Mouse (Mus musculus) liver, embryonic 12.5 days (tissue): ENCODE results near the gene Slc7a15. TPM values are rescaled to one million over a fixed set of nuclear protein-coding genes. Genes with fewer than 3 reads are reported as not detected.

Source experiments
- ATAC-seq: fragments of 200-750 bp; cut with Nextera tagmentation; 2 replicates; pipeline ENCODE4 v1.8.0; 2017; ENCODE audit warnings: moderate number of reproducible peaks, mild to moderate bottlenecking, moderate library complexity
- H3K27ac ChIP-seq: fragments of 300-500 bp; sonication (generic); 2 replicates; pipeline ENCODE4 v1.5.1; 2016; ENCODE audit warnings: mild to moderate bottlenecking
- H3K27me3 ChIP-seq: fragments of 300-500 bp; sonication (generic); replicated peaks from 2 replicates; pipeline ENCODE4 v1.6.1; 2016; ENCODE audit warnings: mild to moderate bottlenecking, moderate library complexity
- H3K36me3 ChIP-seq: fragments of 300-500 bp; sonication (generic); 2 replicates; pipeline ENCODE4 v1.6.1; 2016; ENCODE audit warnings: mild to moderate bottlenecking, moderate library complexity
- H3K4me1 ChIP-seq: fragments of 300-500 bp; sonication (generic); 2 replicates; pipeline ENCODE4 v1.6.1; 2016
- H3K4me2 ChIP-seq: fragments of 300-500 bp; sonication (generic); 2 replicates; pipeline ENCODE4 v1.6.1; 2016; ENCODE audit warnings: mild to moderate bottlenecking, moderate library complexity
- H3K4me3 ChIP-seq: fragments of 300-500 bp; sonication (generic); 2 replicates; pipeline ENCODE4 v1.5.1; 2016; ENCODE audit warnings: mild to moderate bottlenecking, moderate library complexity
- H3K9ac ChIP-seq: fragments of 300-500 bp; sonication (generic); 2 replicates; pipeline ENCODE4 v1.6.1; 2016; ENCODE audit warnings: mild to moderate bottlenecking, moderate library complexity
- H3K9me3 ChIP-seq: fragments of 300-500 bp; sonication (generic); replicated peaks from 2 replicates; pipeline ENCODE4 v1.6.1; 2016; ENCODE audit warnings: mild to moderate bottlenecking, moderate library complexity
- WGBS: fragments of 180-500 bp; shearing (Covaris S2); methylation state at CpG from one replicate; pipeline ENCODE4 v1.1.7; 2016; ENCODE audit not compliant: insufficient replicate concordance; 5-methylcytosine and 5-hydroxymethylcytosine counted together
- polyA plus RNA-seq: library from polyadenylated mRNA; unstranded; fragments of >200 nt; fragmentation: Nextera tagmentation; extraction: Ambion mirVana; gene quantifications from 2 replicates; pipeline ENCODE4 v1.2.1, GENCODE M21; 2016

The Slc7a15 gene
- polyA plus RNA-seq, 1 experiment from 2014 or later = not detected

GRCm38 (mm10) chr12:8500597-8501570 lies 98.0 kb downstream of the Slc7a15 start:
- H3K27me3 ChIP-seq = peaks cover 18% of the 10 kb centered on the region
- peak overlapping the region; percentile 75 for H3K4me3 ChIP-seq
- no peaks in the 10 kb centered on the region for H3K9me3 ChIP-seq
- H3K9ac ChIP-seq = peak overlapping the region; percentile 68
- peak overlapping the region; percentile 79 for H3K27ac ChIP-seq
- peak overlapping the region; percentile 98 for H3K4me2 ChIP-seq
- WGBS = 45% methylated on average over 17 of the region's 17 CpGs
- peaks cover 41% of the 10 kb centered on the region for H3K4me1 ChIP-seq
- no peaks in the 10 kb centered on the region for H3K36me3 ChIP-seq
- no peak for ATAC-seq

GRCm38 (mm10) chr12:8499871-8500596 lies 98.8 kb downstream of the Slc7a15 start, which contains the start of gene Rhob:
Gene Rhob, minus strand, starts transcription at chr12:8500009.
- peaks cover 18% of the 10 kb centered on the region for H3K27me3 ChIP-seq
- H3K36me3 ChIP-seq = no peaks in the 10 kb centered on the region
- ATAC-seq = peak; percentile 96
- H3K9me3 ChIP-seq = no peaks in the 10 kb centered on the region
- WGBS = under 1% methylated on average over 54 of the region's 56 CpGs
- peak within 1 kb of the TSS; percentile 98 for H3K4me2 ChIP-seq
- peak within 1 kb of the TSS; percentile 88 for H3K27ac ChIP-seq
- H3K4me3 ChIP-seq = peak within 1 kb of the TSS; percentile 75
- H3K4me1 ChIP-seq = peaks cover 44% of the 10 kb centered on the region
- H3K9ac ChIP-seq = peak within 1 kb of the TSS; percentile 87

- H3K4me2 ChIP-seq = peak overlapping the region; percentile 98
- peaks cover 18% of the 10 kb centered on the region for H3K27me3 ChIP-seq
- peak; percentile 48; the same call in 1 of the 2 replicates for ATAC-seq
- peak overlapping the region; percentile 88 for H3K27ac ChIP-seq
- H3K36me3 ChIP-seq = no peaks in the 10 kb centered on the region
- WGBS = under 1% methylated on average over 92 of the region's 99 CpGs
- peaks cover 44% of the 10 kb centered on the region for H3K4me1 ChIP-seq
- H3K9me3 ChIP-seq = no peaks in the 10 kb centered on the region
- peak overlapping the region; percentile 75 for H3K4me3 ChIP-seq
- H3K9ac ChIP-seq = peak overlapping the region; percentile 87
Observed at GRCm38 (mm10) chr12:8499001-8499870, 99.6 kb downstream of the Slc7a15 start.

GRCm38 (mm10) chr12:8498591-8499000 lies 100.3 kb downstream of the Slc7a15 start:
- peak overlapping the region; percentile 87 for H3K9ac ChIP-seq
- H3K4me1 ChIP-seq = peaks cover 44% of the 10 kb centered on the region
- ATAC-seq = no peak
- H3K36me3 ChIP-seq = no peaks in the 10 kb centered on the region
- peaks cover 18% of the 10 kb centered on the region for H3K27me3 ChIP-seq
- H3K4me3 ChIP-seq = peak overlapping the region; percentile 75
- H3K4me2 ChIP-seq = peak overlapping the region; percentile 98
- peak overlapping the region; percentile 88 for H3K27ac ChIP-seq
- H3K9me3 ChIP-seq = no peaks in the 10 kb centered on the region
- 9% methylated on average over 11 of the region's 13 CpGs for WGBS

- H3K27ac ChIP-seq = no peak overlapping the region
- H3K9me3 ChIP-seq = no peaks in the 10 kb centered on the region
- H3K4me1 ChIP-seq = peaks cover 44% of the 10 kb centered on the region
- H3K36me3 ChIP-seq = no peaks in the 10 kb centered on the region
- 38% methylated on average over 8 of the region's 8 CpGs for WGBS
- no peak for ATAC-seq
- H3K27me3 ChIP-seq = peaks cover 18% of the 10 kb centered on the region
- peak overlapping the region; percentile 87 for H3K9ac ChIP-seq
- peak overlapping the region; percentile 98 for H3K4me2 ChIP-seq
- H3K4me3 ChIP-seq = peak overlapping the region; percentile 75
Observed at GRCm38 (mm10) chr12:8498148-8498571, 100.7 kb downstream of the Slc7a15 start.

- Histone ChIP-seq H3K9ac (no peak overlapping the region), H3K4me2 (peak overlapping the region; percentile 98), H3K27me3 (peaks cover 18% of the 10 kb centered on the region), H3K4me1 (peaks cover 44% of the 10 kb centered on the region), H3K4me3 (no peak overlapping the region), H3K9me3 (no peaks in the 10 kb centered on the region), H3K27ac (no peak overlapping the region), H3K36me3 (no peaks in the 10 kb centered on the region)
- no peak for ATAC-seq
- 45% methylated on average over 2 of the region's 2 CpGs for WGBS
Observed at GRCm38 (mm10) chr12:8497314-8497706, 101.6 kb downstream of the Slc7a15 start.

GRCm38 (mm10) chr12:8496679-8497313 lies 102.1 kb downstream of the Slc7a15 start:
- H3K9ac ChIP-seq = no peak overlapping the region
- H3K27ac ChIP-seq = no peak overlapping the region
- 57% methylated on average over 2 of the region's 2 CpGs for WGBS
- no peak overlapping the region for H3K4me3 ChIP-seq
- H3K4me2 ChIP-seq = no peak overlapping the region
- H3K9me3 ChIP-seq = no peaks in the 10 kb centered on the region
- peaks cover 44% of the 10 kb centered on the region for H3K4me1 ChIP-seq
- H3K27me3 ChIP-seq = peaks cover 18% of the 10 kb centered on the region
- H3K36me3 ChIP-seq = no peaks in the 10 kb centered on the region
- no peak for ATAC-seq

GRCm38 (mm10) chr12:8495881-8496678 lies 102.8 kb downstream of the Slc7a15 start:
- H3K4me3 ChIP-seq = no peak overlapping the region
- H3K9me3 ChIP-seq = no peaks in the 10 kb centered on the region
- WGBS = 43% methylated on average over 15 of the region's 15 CpGs
- H3K36me3 ChIP-seq = no peaks in the 10 kb centered on the region
- H3K4me1 ChIP-seq = peaks cover 38% of the 10 kb centered on the region
- no peak overlapping the region for H3K9ac ChIP-seq
- H3K4me2 ChIP-seq = 0 out of 2 replicates have a peak overlapping the region, but pooled peaks have one; percentile 10
- no peak for ATAC-seq
- peaks cover 18% of the 10 kb centered on the region for H3K27me3 ChIP-seq
- H3K27ac ChIP-seq = peak overlapping the region; percentile 50; the same call in 1 of the 2 replicates

- Histone ChIP-seq H3K4me2 (no peak overlapping the region), H3K4me1 (peaks cover 31% of the 10 kb centered on the region), H3K9me3 (no peaks in the 10 kb centered on the region), H3K4me3 (no peak overlapping the region), H3K27ac (no peak overlapping the region), H3K36me3 (no peaks in the 10 kb centered on the region), H3K27me3 (peaks cover 17% of the 10 kb centered on the region), H3K9ac (no peak overlapping the region)
- ATAC-seq = no peak
- 61% methylated on average over 3 of the region's 3 CpGs for WGBS
Observed at GRCm38 (mm10) chr12:8494675-8495074, 104.2 kb downstream of the Slc7a15 start.

GRCm38 (mm10) chr12:8493386-8493785 lies 105.5 kb downstream of the Slc7a15 start:
- H3K27me3 ChIP-seq = peaks cover 5% of the 10 kb centered on the region
- H3K9me3 ChIP-seq = no peaks in the 10 kb centered on the region
- no peak for ATAC-seq
- WGBS = 51% methylated on average over 3 of the region's 3 CpGs
- H3K36me3 ChIP-seq = no peaks in the 10 kb centered on the region
- H3K9ac ChIP-seq = no peak overlapping the region
- H3K4me2 ChIP-seq = no peak overlapping the region
- peaks cover 18% of the 10 kb centered on the region for H3K4me1 ChIP-seq
- H3K4me3 ChIP-seq = no peak overlapping the region
- H3K27ac ChIP-seq = no peak overlapping the region
